ENCODE assay signal across 8 mouse cellular contexts in the genomic region with DNA sequence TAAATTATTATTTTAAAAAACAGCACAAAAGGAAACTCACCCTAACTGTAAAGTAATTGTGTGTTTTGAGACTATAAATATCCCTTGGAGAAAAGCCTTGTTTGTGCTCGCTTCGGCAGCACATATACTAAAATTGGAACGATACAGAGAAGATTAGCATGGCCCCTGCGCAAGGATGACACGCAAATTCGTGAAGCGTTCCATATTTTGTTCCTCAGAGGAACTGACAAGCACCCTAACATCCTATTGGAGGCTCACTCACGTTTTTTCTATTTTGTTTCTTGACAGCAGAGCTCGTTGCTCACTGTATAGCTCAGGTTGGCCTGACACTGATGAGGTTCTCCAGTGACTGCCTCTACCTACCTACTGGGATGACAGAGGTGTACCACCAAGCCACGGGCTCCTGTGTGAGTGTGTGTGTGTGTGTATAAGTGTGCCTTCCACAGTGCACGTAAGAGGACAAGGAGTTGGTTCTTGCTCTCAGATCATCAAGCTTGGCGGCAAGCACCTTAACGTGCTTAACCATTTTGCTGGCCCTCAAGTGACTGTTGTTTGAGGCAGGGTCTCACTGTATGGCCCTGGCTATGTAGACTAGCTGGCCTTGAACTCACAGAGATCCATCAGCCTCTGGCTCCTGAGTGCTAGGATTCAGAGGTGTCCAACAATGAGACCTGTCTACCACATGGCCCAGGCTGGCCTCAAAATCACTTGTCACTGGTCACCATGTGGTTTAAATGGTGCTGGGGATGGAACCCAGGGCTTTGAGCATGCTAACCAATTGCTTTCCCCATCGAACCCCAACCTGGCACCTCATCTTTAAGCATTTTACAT. TPM values are rescaled to one million over a fixed set of nuclear protein-coding genes. Genes with fewer than 3 reads are reported as not detected.
DNase-seq lines count a peak whose midpoint lies in the region; ATAC-seq and TF ChIP-seq lines count a peak whose summit lies in the region.

No protein-coding gene starts in this region.

- H3K4me2 ChIP-seq in midbrain, embryonic 16.5 days (ENCODE audit: low read length), result peak overlapping the region; percentile 42

- no peak overlapping the region for H3K4me3 ChIP-seq in C2C12 (ENCODE audit: insufficient read depth, poor library complexity, severe bottlenecking)
- peak overlapping the region; percentile 78 for H3K4me3 ChIP-seq in embryonic facial prominence, embryonic 10.5 days
- peak overlapping the region; percentile 22 for H3K4me3 ChIP-seq in midbrain, embryonic 16.5 days (ENCODE audit: low read depth, low read length)

- WGBS in embryonic facial prominence, embryonic 10.5 days, result 25% methylated on average over 14 of the region's 14 CpGs
- 24% methylated on average over 14 of the region's 14 CpGs for WGBS in midbrain, embryonic 16.5 days

- H3K4me1 ChIP-seq in embryonic facial prominence, embryonic 10.5 days, result peaks cover 33% of the 10 kb centered on the region
- H3K4me1 ChIP-seq in midbrain, embryonic 16.5 days (ENCODE audit: control insufficient read depth, insufficient read depth, low read length), result peaks cover 9% of the 10 kb centered on the region; the same call in 1 of the 2 replicates

- no peaks in the 10 kb centered on the region for H3K27me3 ChIP-seq in C2C12 (ENCODE audit: control insufficient read depth, insufficient read depth, insufficient read length)
- H3K27me3 ChIP-seq in embryonic facial prominence, embryonic 10.5 days (replicated peaks; ENCODE audit: low read depth, poor library complexity, severe bottlenecking), result no peaks in the 10 kb centered on the region; the same call in 1 of the 2 replicates
- no peaks in the 10 kb centered on the region for H3K27me3 ChIP-seq in midbrain, embryonic 16.5 days (ENCODE audit: control insufficient read depth, insufficient read depth, low read depth, low read length)

- H3K27ac ChIP-seq in embryonic facial prominence, embryonic 10.5 days (replicated peaks), result peak overlapping the region; percentile 100
- peak overlapping the region; percentile 99 for H3K27ac ChIP-seq in midbrain, embryonic 16.5 days (ENCODE audit: low read length)

- no peaks in the 10 kb centered on the region for H3K9me3 ChIP-seq in embryonic facial prominence, embryonic 10.5 days
- no peaks in the 10 kb centered on the region for H3K9me3 ChIP-seq in midbrain, embryonic 16.5 days (replicated peaks; ENCODE audit: control insufficient read depth, low read length, poor library complexity, severe bottlenecking)

- no peak for TF ChIP-seq CTCF in C2C12 (IDR thresholded peaks at IDR 0.05; ENCODE audit: control insufficient read depth, insufficient read depth, insufficient read length)

- H3ac ChIP-seq in C2C12 (ENCODE audit: control insufficient read depth, insufficient read length, low read depth), result peak overlapping the region; percentile 26

- peak; percentile 50 for DNase-seq in embryo, embryonic 10 days (ENCODE audit: low spot score)
- DNase-seq in embryo, embryonic 10.5 days (ENCODE audit: low spot score), result no peak
- DNase-seq in embryonic facial prominence, embryonic 10.5 days (ENCODE audit: low spot score), result peak; percentile 50
- peak; percentile 29 to 55 for DNase-seq in heart, postnatal 36 days
- peak; percentile 65 to 84 for DNase-seq in left cerebral cortex, postnatal 14 days (ENCODE audit: low spot score in 2 of 2)
- DNase-seq in urinary bladder, postnatal 4 days (ENCODE audit: low spot score in 2 of 2), result no peak

- peaks cover 4% of the 10 kb centered on the region for H3K79me2 ChIP-seq in C2C12 (ENCODE audit: control insufficient read depth, insufficient read depth)

- peak overlapping the region; percentile 60 for H3K9ac ChIP-seq in midbrain, embryonic 16.5 days (ENCODE audit: low read depth, low read length)

- intact Hi-C loops in heart, postnatal 36 days (cut with DNase I), result no loop called here
- intact Hi-C loops in left cerebral cortex, postnatal 14 days (cut with DNase I), result no loop called here

- H3K79me3 ChIP-seq in C2C12 (ENCODE audit: low read depth), result no peaks in the 10 kb centered on the region

- H3K36me3 ChIP-seq in C2C12 (ENCODE audit: control insufficient read depth, insufficient read depth), result peaks cover 30% of the 10 kb centered on the region
- peaks cover 64% of the 10 kb centered on the region for H3K36me3 ChIP-seq in embryonic facial prominence, embryonic 10.5 days (replicated peaks)
- H3K36me3 ChIP-seq in midbrain, embryonic 16.5 days (ENCODE audit: control insufficient read depth, insufficient read depth, low read length), result peaks cover 24% of the 10 kb centered on the region; the same call in 1 of the 2 replicates

- ATAC-seq in midbrain, embryonic 16.5 days, result peak; percentile 69

TF ChIP-seq in C2C12, 6 proteins besides CTCF, POLR2A, EP300 and RAD21:
- TF ChIP-seq USF1 (IDR thresholded peaks at IDR 0.05; ENCODE audit: low read depth), result no peak
- TF ChIP-seq MYOD1 (IDR thresholded peaks at IDR 0.05; ENCODE audit: control insufficient read depth, insufficient read length, low read depth), result no peak
- TF ChIP-seq FOSL1 (IDR thresholded peaks at IDR 0.05; ENCODE audit: insufficient read depth, low read length, poor library complexity, severe bottlenecking), result no peak
- TF ChIP-seq MYOG (IDR thresholded peaks at IDR 0.05; ENCODE audit: control insufficient read depth, extremely low read depth, insufficient read length), result no peak
- TF ChIP-seq CEBPB (IDR thresholded peaks at IDR 0.05; ENCODE audit: low read depth), result no peak
- no peak for TF ChIP-seq MAX (IDR thresholded peaks at IDR 0.05)

RNA-seq across cellular contexts. Expression of a gene that starts 0.6 kb away (rescaled TPM):
- polyA plus RNA-seq in C2C12 (2012; fragmentation: generic; extraction: Trizol), result 32.5 TPM
- 63.6 and 68.1 TPM in 2 replicates for polyA plus RNA-seq in embryonic facial prominence, embryonic 10.5 days (2016; fragmentation: Nextera tagmentation; extraction: Ambion mirVana)
- total RNA-seq in heart, postnatal 36 days (2021), result 10 to 100 TPM; 53.0 to 53.2 TPM
- 10 to 100 TPM; 55.0 to 66.5 TPM for total RNA-seq in left cerebral cortex, postnatal 14 days (2021)
- 55.4 and 56.6 TPM in 2 replicates for polyA plus RNA-seq in midbrain, embryonic 16.5 days (2015; fragmentation: Nextera tagmentation; extraction: Ambion mirVana)

RNA-seq across cellular contexts. Expression of a gene that starts 1.3 kb away (rescaled TPM):
- polyA plus RNA-seq in C2C12 (2012; fragmentation: generic; extraction: Trizol), result not detected
- 3.4 TPM in 1 of 2 replicates, not detected in the other for polyA plus RNA-seq in embryonic facial prominence, embryonic 10.5 days (2016; fragmentation: Nextera tagmentation; extraction: Ambion mirVana)
- total RNA-seq in heart, postnatal 36 days (2021), result not detected
- not detected for total RNA-seq in left cerebral cortex, postnatal 14 days (2021)
- 2.6 and 13.4 TPM in 2 replicates for polyA plus RNA-seq in midbrain, embryonic 16.5 days (2015; fragmentation: Nextera tagmentation; extraction: Ambion mirVana)

RNA-seq across cellular contexts. Expression of a gene that starts 7.5 kb away (rescaled TPM):
- 0.13 TPM for polyA plus RNA-seq in C2C12 (2012; fragmentation: generic; extraction: Trizol)
- 0.33 and 0.37 TPM in 2 replicates for polyA plus RNA-seq in embryonic facial prominence, embryonic 10.5 days (2016; fragmentation: Nextera tagmentation; extraction: Ambion mirVana)
- total RNA-seq in heart, postnatal 36 days (2021), result under 1 TPM; 0.17 to 0.38 TPM
- 1 to 10 TPM; 5.7 to 7.6 TPM for total RNA-seq in left cerebral cortex, postnatal 14 days (2021)
- polyA plus RNA-seq in midbrain, embryonic 16.5 days (2015; fragmentation: Nextera tagmentation; extraction: Ambion mirVana), result 3.5 and 3.8 TPM in 2 replicates

RNA-seq across cellular contexts. Expression of a gene that starts 11.7 kb away (rescaled TPM):
- polyA plus RNA-seq in C2C12 (2012; fragmentation: generic; extraction: Trizol), result 46.7 TPM
- polyA plus RNA-seq in embryonic facial prominence, embryonic 10.5 days (2016; fragmentation: Nextera tagmentation; extraction: Ambion mirVana), result 125 and 136 TPM in 2 replicates
- total RNA-seq in heart, postnatal 36 days (2021), result 10 to 100 TPM; 81.0 to 88.1 TPM
- total RNA-seq in left cerebral cortex, postnatal 14 days (2021), result 100 to 1,000 TPM; 438 to 440 TPM
- 273 and 293 TPM in 2 replicates for polyA plus RNA-seq in midbrain, embryonic 16.5 days (2015; fragmentation: Nextera tagmentation; extraction: Ambion mirVana)

RNA-seq across cellular contexts. Expression of a gene that starts 17.5 kb away (rescaled TPM):
- polyA plus RNA-seq in C2C12 (2012; fragmentation: generic; extraction: Trizol), result 0.74 TPM
- 15.7 and 18.0 TPM in 2 replicates for polyA plus RNA-seq in embryonic facial prominence, embryonic 10.5 days (2016; fragmentation: Nextera tagmentation; extraction: Ambion mirVana)
- 1 to 10 TPM; 1.9 to 2.6 TPM for total RNA-seq in heart, postnatal 36 days (2021)
- total RNA-seq in left cerebral cortex, postnatal 14 days (2021), result 1 to 10 TPM; 5.4 to 7.0 TPM
- 1.7 and 2.2 TPM in 2 replicates for polyA plus RNA-seq in midbrain, embryonic 16.5 days (2015; fragmentation: Nextera tagmentation; extraction: Ambion mirVana)

Comparison
In these comparisons a context has a peak if more than half of its experiments do, and no peak if none do; other contexts are left out.
1. DNase-seq: peak in embryo, embryonic 10 days (single experiment), embryonic facial prominence, embryonic 10.5 days (single experiment), heart, postnatal 36 days (2 of 2) and left cerebral cortex, postnatal 14 days (2 of 2); none in embryo, embryonic 10.5 days (single experiment) and urinary bladder, postnatal 4 days (0 of 2).